Mouse (Mus musculus): ENCODE measurements around the gene Vldlr.

DNA sequence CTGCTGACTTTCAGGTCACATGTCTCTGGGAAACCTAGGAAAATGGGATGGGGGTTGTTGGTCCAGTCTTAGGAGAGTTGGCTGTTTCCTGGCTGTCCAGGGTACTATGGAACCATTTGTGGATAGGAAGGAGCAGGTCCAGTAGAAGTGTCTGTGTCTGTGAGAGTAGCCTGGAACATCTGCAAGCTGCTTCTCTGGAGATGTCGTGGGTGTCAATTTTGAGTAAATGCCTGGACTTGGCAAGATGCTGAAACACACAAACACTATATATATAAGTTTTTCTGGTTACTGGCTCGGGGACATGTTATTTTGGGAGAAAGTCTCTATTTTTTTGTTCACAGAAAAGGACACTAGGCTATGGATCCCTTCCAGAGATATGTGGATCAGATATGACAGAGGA lies 57.1 kb downstream of the Vldlr start:
- TF ChIP-seq CTCF (IDR thresholded peaks at IDR 0.05; ENCODE audit: borderline replicate concordance, control insufficient read depth, extremely low read depth, insufficient read depth, low read length, poor library complexity) (no peak), POLR2A (IDR thresholded peaks at IDR 0.05; ENCODE audit: control insufficient read depth, extremely low read depth, insufficient read depth, low read length, poor library complexity) (no peak)
